Mouse (Mus musculus) gastrocnemius, postnatal 14 days (tissue): Measurements from ENCODE around the gene Ocln. TPM values are rescaled to one million over a fixed set of nuclear protein-coding genes. Genes with fewer than 3 reads are reported as not detected.

ENCODE experiments used
- DNase-seq: peaks from one replicate; pipeline ENCODE4 v3.0.0; 2021; ENCODE audit warnings: mixed read lengths
- intact Hi-C: fragments of 180-260 bp; cut with DNase I; formaldehyde crosslinking; loops from one replicate; pipeline ENCODE4 v1.15.1; 2025; ENCODE audit warnings: low total_unique reads
- total RNA-seq, 2 experiments: library from RNA; stranded (reverse); gene quantifications; 2 replicates each; pipeline ENCODE4 v1.2.3; 2021

Gene Ocln
- total RNA-seq, 2 experiments from 2014 or later = 0.18 to 0.51 TPM

GRCm38 (mm10) chr13:100547269-100547668 lies 5.2 kb downstream of the Ocln start:
- intact Hi-C loops = no loop called here
- no peak for DNase-seq

- intact Hi-C loops = no loop called here
- DNase-seq = no peak
Observed at GRCm38 (mm10) chr13:100545510-100545909, 7.0 kb downstream of the Ocln start.

GRCm38 (mm10) chr13:100544220-100544662 lies 8.3 kb downstream of the Ocln start:
- intact Hi-C loops = no loop called here
- no peak for DNase-seq

- DNase-seq = no peak
- intact Hi-C loops = no loop called here
Observed at GRCm38 (mm10) chr13:100543011-100543767, 9.3 kb downstream of the Ocln start.

- DNase-seq = no peak
- intact Hi-C loops = no loop called here
Observed at GRCm38 (mm10) chr13:100536149-100536548, 16.4 kb downstream of the Ocln start.

GRCm38 (mm10) chr13:100532788-100533365 lies 19.6 kb downstream of the Ocln start:
- intact Hi-C loops = no loop called here
- no peak for DNase-seq

GRCm38 (mm10) chr13:100526649-100527038 lies 25.9 kb downstream of the Ocln start:
- DNase-seq = no peak
- intact Hi-C loops = no loop called here

- intact Hi-C loops = no loop called here
- no peak for DNase-seq
Observed at GRCm38 (mm10) chr13:100525935-100526648, 26.4 kb downstream of the Ocln start.

GRCm38 (mm10) chr13:100524896-100525295 lies 27.6 kb downstream of the Ocln start:
- no peak for DNase-seq
- intact Hi-C loops = no loop called here

GRCm38 (mm10) chr13:100523698-100524097 lies 28.8 kb downstream of the Ocln start:
- intact Hi-C loops = no loop called here
- no peak for DNase-seq

GRCm38 (mm10) chr13:100521724-100522591 lies 30.6 kb downstream of the Ocln start:
- no peak for DNase-seq
- intact Hi-C loops = no loop called here

GRCm38 (mm10) chr13:100519162-100519561 lies 33.4 kb downstream of the Ocln start:
- no peak for DNase-seq
- intact Hi-C loops = no loop called here

- intact Hi-C loops = no loop called here
- DNase-seq = no peak
Observed at GRCm38 (mm10) chr13:100518191-100518590, 34.3 kb downstream of the Ocln start.

GRCm38 (mm10) chr13:100517652-100518153 lies 34.8 kb downstream of the Ocln start:
- DNase-seq = no peak

GRCm38 (mm10) chr13:100516213-100517105 lies 36.1 kb downstream of the Ocln start:
- intact Hi-C loops = no loop called here
- DNase-seq = no peak

More at GRCm38 (mm10) chr13:100517652-100518153, 34.8 kb downstream of the Ocln start:
- intact Hi-C loops = no loop called here

GRCm38 (mm10) chr13:100512792-100513191 lies 39.7 kb downstream of the Ocln start:
- DNase-seq = no peak
- intact Hi-C loops = no loop called here

GRCm38 (mm10) chr13:100511860-100512364 lies 40.6 kb downstream of the Ocln start:
- intact Hi-C loops = no loop called here
- DNase-seq = no peak

GRCm38 (mm10) chr13:100511146-100511859 lies 41.2 kb downstream of the Ocln start:
- intact Hi-C loops = no loop called here
- DNase-seq = no peak
